Mouse (Mus musculus) mouse trophoblast stem cell (cell line): ENCODE data around the gene Zfp113.

ENCODE experiments used
- in situ Hi-C, 2 experiments: fragments of 300-500 bp; cut with MseI, MboI; formaldehyde crosslinking; loops; 2 replicates in 1 of 2; 3 replicates in 1 of 2; pipeline ENCODE4 v1.15.1; 2025

Gene Zfp113

GRCm38 (mm10) chr5:138155443-138155976, at the start of gene Zfp113:
TSS of gene Zfp113 (minus strand) at chr5:138155744.
- in situ Hi-C loops: no loop called here

- in situ Hi-C loops: no loop called here
Measured at GRCm38 (mm10) chr5:138202086-138202485, 46.5 kb upstream of the Zfp113 start.

- in situ Hi-C loops: no loop called here
Measured at GRCm38 (mm10) chr5:138199576-138199975, 44.0 kb upstream of the Zfp113 start.

GRCm38 (mm10) chr5:138195463-138195862, 39.9 kb upstream of the Zfp113 start:
- in situ Hi-C loops: no loop called here

GRCm38 (mm10) chr5:138194755-138195345, 39.3 kb upstream of the Zfp113 start:
- in situ Hi-C loops: no loop called here

- in situ Hi-C loops: no loop called here
Measured at GRCm38 (mm10) chr5:138193771-138194727, 38.5 kb upstream of the Zfp113 start, which contains the start of gene Mblac1. TSS of gene Mblac1 (plus strand) at chr5:138194314.

- in situ Hi-C loops: no loop called here
Measured at GRCm38 (mm10) chr5:138187661-138188306, 32.2 kb upstream of the Zfp113 start.

- in situ Hi-C loops: no loop called here
Measured at GRCm38 (mm10) chr5:138186950-138187638, 31.6 kb upstream of the Zfp113 start, which contains the start of the genes Taf6 and Cnpy4. TSS of gene Taf6 (minus strand) at chr5:138187451. TSS of gene Cnpy4 (plus strand) at chr5:138187485.

GRCm38 (mm10) chr5:138173217-138173616, 17.7 kb upstream of the Zfp113 start:
- in situ Hi-C loops: no loop called here

- in situ Hi-C loops: no loop called here
Measured at GRCm38 (mm10) chr5:138171695-138172491, 16.3 kb upstream of the Zfp113 start, which contains the start of the genes Ap4m1 and Mcm7. TSS of gene Ap4m1 (plus strand) at chr5:138172002. TSS of gene Mcm7 (minus strand) at chr5:138172422.

- in situ Hi-C loops: no loop called here
Measured at GRCm38 (mm10) chr5:138170936-138171561, 15.5 kb upstream of the Zfp113 start.

GRCm38 (mm10) chr5:138165594-138165993, 10.1 kb upstream of the Zfp113 start:
- in situ Hi-C loops: no loop called here

- in situ Hi-C loops: no loop called here
Measured at GRCm38 (mm10) chr5:138163610-138164009, 8.1 kb upstream of the Zfp113 start.

- in situ Hi-C loops: no loop called here
Measured at GRCm38 (mm10) chr5:138163046-138163445, 7.5 kb upstream of the Zfp113 start.

- in situ Hi-C loops: no loop called here
Measured at GRCm38 (mm10) chr5:138160842-138161665, 5.5 kb upstream of the Zfp113 start, which contains the start of gene Cops6. TSS of gene Cops6 (plus strand) at chr5:138161071.

GRCm38 (mm10) chr5:138160224-138160762, 4.7 kb upstream of the Zfp113 start:
- in situ Hi-C loops: no loop called here

GRCm38 (mm10) chr5:138154390-138154789, 1.2 kb downstream of the Zfp113 start:
- in situ Hi-C loops: no loop called here

GRCm38 (mm10) chr5:138138585-138138984, 17.0 kb downstream of the Zfp113 start:
- in situ Hi-C loops: no loop called here
